Mouse (Mus musculus): Measurements from ENCODE around the gene Slc25a13. TPM values are rescaled to one million over a fixed set of nuclear protein-coding genes. Genes with fewer than 3 reads are reported as not detected.

The Slc25a13 gene
- total RNA-seq, 2 experiments from 2014 or later: 27.5 to 38.8 TPM

DNA sequence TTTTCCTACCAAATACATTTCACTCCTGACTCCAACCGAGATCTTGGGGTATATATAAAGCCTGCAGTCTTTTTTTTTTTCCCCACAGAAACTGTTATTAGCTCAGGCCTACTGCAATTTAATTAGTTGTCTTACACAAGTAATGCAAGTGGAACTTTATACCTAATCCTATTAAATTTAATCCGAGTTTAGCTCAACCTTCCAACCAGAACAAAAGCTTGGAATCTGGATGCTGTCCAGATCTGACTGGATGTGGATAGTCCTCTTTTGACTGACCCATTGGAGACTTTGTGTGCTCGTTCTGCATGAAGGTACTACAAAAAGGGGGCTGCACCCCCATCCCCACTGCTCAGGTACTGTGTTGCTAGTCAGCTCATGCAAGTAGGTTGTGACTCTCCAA is 163.0 kb downstream of the Slc25a13 start:
- ATAC-seq (replicated peaks; ENCODE audit: poor library complexity): no peak

DNA sequence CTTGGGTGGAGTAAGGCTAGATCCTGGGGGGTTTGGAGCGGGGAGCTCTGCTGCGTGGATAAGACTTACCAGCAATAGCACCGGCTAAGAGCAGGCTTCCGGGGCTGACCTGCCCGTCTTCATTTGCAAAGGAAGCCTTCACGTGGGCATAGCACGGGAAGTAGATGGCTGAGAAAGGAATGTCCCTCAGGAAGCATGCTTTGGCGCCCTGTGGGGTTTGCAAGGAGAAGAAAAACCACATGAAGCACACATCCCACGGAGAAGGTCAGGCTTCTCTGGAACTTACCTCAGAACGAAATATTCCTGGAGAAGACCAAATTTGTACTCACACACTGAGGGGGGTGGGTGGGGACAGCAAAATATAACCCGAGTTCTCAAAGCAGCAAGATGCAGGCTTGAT is 164.3 kb downstream of the Slc25a13 start:
- no peak for ATAC-seq (replicated peaks; ENCODE audit: poor library complexity)

DNA sequence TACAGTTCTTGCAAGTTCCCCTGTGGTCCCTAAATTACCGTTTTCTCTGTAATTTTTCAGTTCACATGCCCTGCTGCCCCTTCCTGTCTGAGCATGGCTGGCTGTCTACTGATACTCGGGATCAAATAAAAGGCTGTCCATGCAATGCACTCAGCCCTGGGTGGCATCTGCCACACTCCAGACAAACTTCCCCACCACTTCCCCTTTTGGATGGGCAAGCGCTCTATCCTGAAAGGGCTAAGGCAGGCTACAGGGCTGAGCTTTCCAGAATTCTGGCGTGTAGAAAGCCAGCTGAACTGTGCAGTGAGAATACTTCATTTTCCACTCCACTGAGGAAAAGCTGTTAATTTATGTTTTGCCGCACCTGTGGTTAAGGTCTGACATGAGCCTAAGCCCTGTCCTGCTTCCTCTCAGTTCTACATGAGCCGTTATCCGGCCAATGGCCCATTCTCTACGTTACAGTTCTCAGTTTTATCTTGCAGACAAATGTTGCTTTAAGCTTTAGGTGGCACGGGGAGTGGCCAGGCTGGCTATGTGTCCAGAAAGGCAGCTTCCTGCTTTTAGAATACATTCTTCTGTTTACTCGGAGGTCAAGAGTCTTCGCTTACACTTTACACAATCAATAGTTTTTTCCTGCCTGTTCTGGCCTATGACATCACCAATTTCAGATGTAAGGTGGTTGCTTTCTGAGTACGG is 170.1 kb downstream of the Slc25a13 start:
- ATAC-seq (replicated peaks; ENCODE audit: poor library complexity): peak; percentile 85

- no peak for ATAC-seq (replicated peaks; ENCODE audit: poor library complexity)
These were observed 178.0 kb downstream of the Slc25a13 start for GRCm38 (mm10) chr6:6038773-6039550.

DNA sequence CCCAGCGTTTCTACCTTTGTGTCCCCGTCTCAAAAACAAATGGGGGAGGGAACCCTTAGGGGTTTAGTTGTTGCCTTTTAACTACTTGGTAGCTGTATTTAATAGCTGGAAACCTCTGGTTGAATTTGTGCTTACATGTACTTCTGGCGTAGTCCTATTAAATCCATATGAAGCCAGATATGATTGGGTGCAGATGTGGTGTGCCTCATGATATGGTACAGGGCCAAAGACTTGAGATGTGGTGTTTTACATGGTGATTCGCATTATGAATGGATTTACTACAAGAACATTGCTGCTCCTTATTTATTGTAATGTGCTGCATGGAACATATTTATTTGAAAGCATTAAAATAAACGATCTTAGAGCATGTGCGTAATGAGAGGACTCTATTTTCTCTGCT is 189.3 kb downstream of the Slc25a13 start:
- no peak for ATAC-seq (replicated peaks; ENCODE audit: poor library complexity)

- no peak for ATAC-seq (replicated peaks; ENCODE audit: poor library complexity)
These were observed 193.0 kb downstream of the Slc25a13 start for GRCm38 (mm10) chr6:6023976-6024375.

- ATAC-seq (replicated peaks; ENCODE audit: poor library complexity): no peak
These were observed 200.0 kb downstream of the Slc25a13 start for GRCm38 (mm10) chr6:6016931-6017330.

- ATAC-seq (replicated peaks; ENCODE audit: poor library complexity): no peak
These were observed 201.4 kb downstream of the Slc25a13 start for GRCm38 (mm10) chr6:6015616-6016015.

GRCm38 (mm10) chr6:6011364-6011763 is 205.6 kb downstream of the Slc25a13 start:
- no peak for ATAC-seq (replicated peaks; ENCODE audit: poor library complexity)

DNA sequence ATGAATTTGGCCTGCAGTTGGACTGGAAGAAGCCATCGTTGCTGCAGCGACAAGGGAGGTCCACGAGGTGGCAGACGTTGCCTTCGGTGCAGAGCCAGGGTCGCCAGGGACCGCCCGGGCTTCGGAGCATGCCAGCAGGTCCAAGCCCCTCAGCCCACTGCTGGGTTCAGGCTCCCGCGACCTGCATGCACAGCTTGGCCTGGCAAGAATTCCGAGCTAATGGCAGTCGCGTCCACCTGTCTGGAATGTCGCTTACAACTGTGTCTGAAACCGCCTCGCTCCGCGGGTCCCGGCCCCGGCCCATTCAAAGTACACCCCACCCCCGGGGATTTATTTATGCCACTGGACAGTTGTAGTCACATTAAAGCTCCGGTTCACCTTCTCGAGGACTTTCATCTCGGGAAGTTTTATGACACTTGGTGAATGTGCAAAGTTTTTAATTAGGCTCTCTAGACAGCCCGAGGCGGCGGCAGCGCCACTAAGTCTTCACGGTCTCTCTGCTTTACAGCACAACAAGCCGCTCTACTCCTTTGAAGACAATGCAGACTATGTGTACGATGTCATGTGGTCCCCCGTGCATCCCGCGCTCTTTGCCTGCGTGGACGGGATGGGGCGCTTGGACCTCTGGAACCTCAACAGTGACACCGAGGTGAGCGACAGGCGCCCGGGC is 211.1 kb downstream of the Slc25a13 start:
- peak; percentile 100 for ATAC-seq (replicated peaks; ENCODE audit: poor library complexity)

DNA sequence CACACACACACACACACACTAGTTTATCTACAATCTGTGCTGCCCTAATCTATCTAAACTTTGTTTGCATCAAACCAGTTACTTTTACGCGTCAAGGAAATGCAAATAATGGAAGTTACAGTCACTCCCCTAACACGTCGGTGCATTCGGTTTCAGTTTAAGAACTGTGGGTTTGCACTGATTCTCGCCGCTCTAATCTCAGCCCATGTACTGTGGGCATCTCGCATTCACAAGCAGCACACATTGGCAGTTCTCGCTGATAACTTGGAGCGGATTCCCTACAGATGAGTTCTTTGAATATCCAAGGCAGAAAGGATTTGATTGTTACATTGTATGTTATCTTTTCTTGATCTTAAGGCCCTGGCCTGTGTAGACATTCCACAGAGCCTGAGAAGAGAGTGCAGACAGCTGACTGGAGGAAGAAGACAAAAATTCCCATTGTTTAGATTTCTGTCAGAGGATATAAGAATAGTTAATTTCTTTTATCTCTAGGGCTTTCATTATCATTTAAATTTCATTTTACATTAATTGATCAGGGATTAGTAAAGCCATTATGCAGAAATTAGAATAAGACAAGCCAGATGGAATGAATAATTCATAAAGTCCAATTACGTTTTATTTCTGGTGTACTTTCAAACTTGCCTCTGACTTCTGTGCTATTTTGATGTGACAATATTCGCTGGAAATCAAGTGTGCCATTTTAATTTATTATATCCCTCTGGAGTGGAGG is 212.1 kb downstream of the Slc25a13 start:
- no peak for ATAC-seq (replicated peaks; ENCODE audit: poor library complexity)

DNA sequence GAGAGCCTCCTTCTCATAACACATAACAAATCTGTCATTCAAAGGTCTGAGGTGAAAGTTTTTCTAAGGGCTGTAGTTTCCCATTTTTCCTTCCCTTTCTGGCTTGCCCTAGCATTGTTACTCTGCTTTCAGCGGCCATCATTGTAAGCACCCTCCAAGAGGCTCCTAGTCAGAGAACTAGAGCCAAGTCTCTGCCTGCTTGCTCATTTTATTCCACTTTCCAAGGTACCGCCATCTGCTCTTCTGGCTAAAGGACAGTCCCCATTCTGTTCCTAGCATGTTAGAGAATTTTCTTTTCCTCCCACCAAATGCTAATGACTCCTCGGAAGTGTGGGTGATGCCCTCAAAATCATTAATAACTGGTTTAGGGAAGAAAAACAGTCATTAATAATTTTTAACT is 214.9 kb downstream of the Slc25a13 start:
- ATAC-seq (replicated peaks; ENCODE audit: poor library complexity): no peak

DNA sequence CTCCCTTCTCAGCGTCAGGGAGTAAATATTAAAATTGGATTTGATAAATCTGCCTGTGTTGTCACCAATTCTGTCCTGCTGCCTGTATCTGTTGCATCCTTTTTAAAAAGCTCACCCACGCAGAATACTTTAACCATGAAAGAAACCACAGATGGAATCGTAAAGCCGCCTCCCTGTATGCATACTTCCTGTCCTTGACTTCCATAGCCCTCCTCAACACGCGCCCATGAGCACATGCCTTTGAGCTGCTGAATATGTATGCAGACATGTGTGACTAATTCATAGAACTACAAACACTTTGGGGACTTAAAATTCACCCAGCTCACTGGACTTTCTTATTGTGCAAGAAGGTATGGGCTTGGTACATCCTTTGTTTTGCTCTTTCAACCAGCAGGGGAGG is 219.4 kb downstream of the Slc25a13 start:
- ATAC-seq (replicated peaks; ENCODE audit: poor library complexity): no peak

GRCm38 (mm10) chr6:5993056-5993455 is 223.9 kb downstream of the Slc25a13 start:
- ATAC-seq (replicated peaks; ENCODE audit: poor library complexity): no peak

- no peak for ATAC-seq (replicated peaks; ENCODE audit: poor library complexity)
These were observed 224.9 kb downstream of the Slc25a13 start for GRCm38 (mm10) chr6:5991817-5992755.

GRCm38 (mm10) chr6:5991243-5991642 is 225.7 kb downstream of the Slc25a13 start:
- ATAC-seq (replicated peaks; ENCODE audit: poor library complexity): no peak
